ENCODE assay signal across 22 mouse cellular contexts in genomic region chr14:103048292-103049086, GRCm38 (mm10). TPM values are rescaled to one million over a fixed set of nuclear protein-coding genes. Genes with fewer than 3 reads are reported as not detected.
A peak's percentile ranks its signal among the peaks of the same experiment; 100 is the strongest.
DNase-seq lines count a peak whose midpoint lies in the region; ATAC-seq and TF ChIP-seq lines count a peak whose summit lies in the region.
"Had no signal": no experiment of that assay in that cellular context is flagged by ENCODE, and none has a peak within 500 bp of the region (broad histone marks: within the 10 kb centered on the region; RNA-seq: fewer than 3 reads in every experiment).

No protein-coding gene starts in this region.

- H3K4me2 ChIP-seq in liver, embryonic 16.5 days (ENCODE audit: low read depth, low read length), result no peak overlapping the region
- H3K4me2 ChIP-seq: forebrain, embryonic 15.5 days; limb, embryonic 15.5 days; midbrain, embryonic 15.5 days; neural tube, embryonic 12.5 days had no signal

- H3K9ac ChIP-seq in MEL (ENCODE audit: control insufficient read depth, low read depth, low read length, poor library complexity, severe bottlenecking), result no peak overlapping the region
- H3K9ac ChIP-seq in liver, embryonic 16.5 days (ENCODE audit: low read depth, low read length), result no peak overlapping the region
- H3K9ac ChIP-seq: forebrain, embryonic 15.5 days; limb, embryonic 15.5 days; midbrain, embryonic 15.5 days; neural tube, embryonic 12.5 days had no signal

- 14% methylated on average over 11 of the region's 11 CpGs for WGBS in liver, embryonic 16.5 days (ENCODE audit: insufficient replicate concordance)

- H3K4me1 ChIP-seq in MEL (ENCODE audit: control insufficient read depth in 1 of 2, insufficient read depth in 2 of 2, low read length in 2 of 2), result 0 out of 4 replicates have a peak, but pooled peaks cover 0 to 7% of the 10 kb centered on the region in 2 experiments
- H3K4me1 ChIP-seq in liver, embryonic 16.5 days (ENCODE audit: control insufficient read depth, low read depth, low read length), result no peaks in the 10 kb centered on the region
- H3K4me1 ChIP-seq: forebrain, embryonic 15.5 days; heart, embryonic 10.5 days; limb, embryonic 15.5 days; midbrain, embryonic 15.5 days; neural tube, embryonic 12.5 days had no signal

- no peaks in the 10 kb centered on the region for H3K9me3 ChIP-seq in MEL (replicated peaks; ENCODE audit: insufficient read depth, low read length)
- H3K9me3 ChIP-seq in liver, embryonic 16.5 days (replicated peaks; ENCODE audit: control insufficient read depth, low read length), result no peaks in the 10 kb centered on the region
- H3K9me3 ChIP-seq: forebrain, embryonic 15.5 days; heart, embryonic 10.5 days; limb, embryonic 15.5 days; midbrain, embryonic 15.5 days; neural tube, embryonic 12.5 days had no signal

- peak; percentile 21 to 58; a peak in 3 of 4 replicates for TF ChIP-seq EP300 in MEL (IDR thresholded peaks at IDR 0.05; ENCODE audit: low read depth in 1 of 2, low read length in 2 of 2)

- H3K79me2 ChIP-seq in MEL (ENCODE audit: control insufficient read depth, insufficient read depth, low read length, poor library complexity), result no peaks in the 10 kb centered on the region

- H3K27ac ChIP-seq in MEL (ENCODE audit: control insufficient read depth, low read depth, low read length), result no peak overlapping the region
- no peak overlapping the region for H3K27ac ChIP-seq in liver, embryonic 16.5 days (ENCODE audit: low read length)
- H3K27ac ChIP-seq: forebrain, embryonic 15.5 days; heart, embryonic 10.5 days; limb, embryonic 15.5 days; midbrain, embryonic 15.5 days; neural tube, embryonic 12.5 days had no signal

- peak; percentile 39 for DNase-seq in MEL (ENCODE audit: low read depth, low spot score)
- no peak for DNase-seq in kidney, adult 11 months
- DNase-seq in kidney, postnatal 36 days, result no peak
- DNase-seq in cerebellum, postnatal 10 days, result no peak
- DNase-seq: adrenal gland, postnatal 14 days; cerebellum, adult 9-10 months; gastrocnemius, postnatal 10 days; heart, postnatal 14 days; kidney, adult 9 months; lung, postnatal 36 days; right cerebral cortex, postnatal 4 days had no signal

- no peak for TF ChIP-seq CTCF in MEL (IDR thresholded peaks at IDR 0.05 in 2 of 3, conservative IDR thresholded peaks at IDR 0.05 in 1 of 3; ENCODE audit: control insufficient read depth in 1 of 3, insufficient read depth in 1 of 3, low read depth in 2 of 3, low read length in 3 of 3, poor library complexity in 1 of 3, severe bottlenecking in 1 of 3)

- H3K27me3 ChIP-seq in MEL (ENCODE audit: control insufficient read depth in 1 of 2, insufficient read depth in 2 of 2, low read length in 2 of 2), result no peaks in the 10 kb centered on the region
- H3K27me3 ChIP-seq in liver, embryonic 16.5 days (ENCODE audit: control insufficient read depth, insufficient read depth, low read depth, low read length), result no peaks in the 10 kb centered on the region
- H3K27me3 ChIP-seq: forebrain, embryonic 15.5 days; limb, embryonic 15.5 days; midbrain, embryonic 15.5 days; neural tube, embryonic 12.5 days had no signal

- no peaks in the 10 kb centered on the region for H3K36me3 ChIP-seq in MEL (ENCODE audit: control insufficient read depth in 1 of 2, insufficient read depth in 2 of 2, low read length in 2 of 2)
- H3K36me3 ChIP-seq in liver, embryonic 16.5 days (ENCODE audit: control insufficient read depth, insufficient read depth), result no peaks in the 10 kb centered on the region
- H3K36me3 ChIP-seq: forebrain, embryonic 15.5 days; heart, embryonic 10.5 days; limb, embryonic 15.5 days; midbrain, embryonic 15.5 days; neural tube, embryonic 12.5 days had no signal

- ATAC-seq in common myeloid progenitor, adult 5-6 weeks (replicated peaks; ENCODE audit: low read depth, poor library complexity, severe bottlenecking), result peak; percentile 80
- ATAC-seq in liver, embryonic 16.5 days (ENCODE audit: low read depth), result peak; percentile 50; the same call in 1 of the 2 replicates
- ATAC-seq in neutrophil, adult 5-6 weeks (ENCODE audit: extremely low read depth, insufficient number of reproducible peaks, low FRiP score, poor library complexity, severe bottlenecking), result peak; percentile 78
- ATAC-seq: forebrain, embryonic 15.5 days; hindbrain, embryonic 16.5 days; midbrain, embryonic 15.5 days had no signal

- H3K4me3 ChIP-seq in MEL (ENCODE audit: control insufficient read depth in 1 of 2, insufficient read depth in 1 of 2, low read depth in 2 of 2, low read length in 2 of 2), result no peak overlapping the region
- no peak overlapping the region for H3K4me3 ChIP-seq in liver, embryonic 16.5 days (ENCODE audit: low read depth, low read length)
- H3K4me3 ChIP-seq: erythroblast, embryonic 14.5 days; forebrain, embryonic 15.5 days; heart, embryonic 10.5 days; limb, embryonic 15.5 days; midbrain, embryonic 15.5 days; neural tube, embryonic 12.5 days had no signal

- no peak for TF ChIP-seq RAD21 in MEL (IDR thresholded peaks at IDR 0.05; ENCODE audit: low read depth, low read length)

- no peak for TF ChIP-seq POLR2A in MEL (IDR thresholded peaks at IDR 0.05; ENCODE audit: control insufficient read depth in 1 of 2, insufficient read depth in 1 of 2, low read depth in 1 of 2, low read length in 2 of 2, poor library complexity in 1 of 2)

TF ChIP-seq in MEL, 35 proteins besides CTCF, POLR2A, EP300 and RAD21:
- TF ChIP-seq MXI1 (IDR thresholded peaks at IDR 0.05; ENCODE audit: low read depth, low read length) (no peak), TCF12 (IDR thresholded peaks at IDR 0.05; ENCODE audit: low read depth, low read length) (peak; percentile 25; the same call in 1 of the 2 replicates), TAL1 (IDR thresholded peaks at IDR 0.05; ENCODE audit: low read length) (peak; percentile 64), ETS1 (IDR thresholded peaks at IDR 0.05; ENCODE audit: low read depth, low read length) (peak; percentile 16; the same call in 1 of the 2 replicates)
TF ChIP-seq in MEL: peak in this region for 3.

RNA-seq across cellular contexts. Expression of gene Acod1, which starts 1.7 kb away (rescaled TPM):
- total RNA-seq in MEL (2012; rRNA removed), result not detected in 2 replicates
- polyA plus RNA-seq in MEL (2012; ENCODE audit: insufficient read depth in 1 of 2, insufficient read length in 2 of 2, low read depth in 1 of 2, low replicate concordance in 2 of 2, missing spikeins in 1 of 2), result not detected
- 0.05 TPM in 1 of 2 replicates, not detected in the other for total RNA-seq in common myeloid progenitor, adult 5-6 weeks (2017)
- polyA plus RNA-seq in liver, embryonic 16.5 days (2015; fragmentation: Nextera tagmentation; extraction: Ambion mirVana), result 0.05 TPM in 1 of 2 replicates, not detected in the other
- 37.2 and 40.6 TPM in 2 replicates for total RNA-seq in neutrophil, adult 5-6 weeks (2017)
- total RNA-seq: adrenal gland, postnatal 14 days; gastrocnemius, postnatal 10 days; layer of hippocampus, adult 18-20 months had no signal
- polyA plus RNA-seq: erythroblast, embryonic 14.5 days; forebrain, embryonic 15.5 days; hindbrain, embryonic 16.5 days; limb, embryonic 15.5 days; midbrain, embryonic 15.5 days; neural tube, embryonic 12.5 days had no signal

RNA-seq across cellular contexts. Expression of gene Cln5, which starts 21.5 kb away (rescaled TPM):
- 12.1 and 12.3 TPM in 2 replicates for total RNA-seq in MEL (2012; rRNA removed)
- 10 to 100 TPM; 15.9 to 99.4 TPM for polyA plus RNA-seq in MEL (2012; ENCODE audit: insufficient read depth in 1 of 2, insufficient read length in 2 of 2, low read depth in 1 of 2, low replicate concordance in 2 of 2, missing spikeins in 1 of 2)
- total RNA-seq in common myeloid progenitor, adult 5-6 weeks (2017), result 23.6 and 34.8 TPM in 2 replicates
- polyA plus RNA-seq in liver, embryonic 16.5 days (2015; fragmentation: Nextera tagmentation; extraction: Ambion mirVana), result 17.0 and 17.2 TPM in 2 replicates
- total RNA-seq in neutrophil, adult 5-6 weeks (2017), result 70.2 and 73.2 TPM in 2 replicates

RNA-seq across cellular contexts. Expression of gene Fbxl3, which starts 50.9 kb away (rescaled TPM):
- total RNA-seq in MEL (2012; rRNA removed), result 14.6 and 15.0 TPM in 2 replicates
- polyA plus RNA-seq in MEL (2012; ENCODE audit: insufficient read depth in 1 of 2, insufficient read length in 2 of 2, low read depth in 1 of 2, low replicate concordance in 2 of 2, missing spikeins in 1 of 2), result 10 to 100 TPM in 1 of 2 experiments, not detected in 1; 28.4 TPM
- total RNA-seq in common myeloid progenitor, adult 5-6 weeks (2017), result 65.8 and 88.0 TPM in 2 replicates
- 13.7 and 14.6 TPM in 2 replicates for polyA plus RNA-seq in liver, embryonic 16.5 days (2015; fragmentation: Nextera tagmentation; extraction: Ambion mirVana)
- 203 and 231 TPM in 2 replicates for total RNA-seq in neutrophil, adult 5-6 weeks (2017)

Comparison
In these comparisons a context has a peak if more than half of its experiments do, and no peak if none do; other contexts are left out.
1. RNA of gene Acod1, which starts 1.7 kb away (total RNA-seq): 37.2 to 40.6 TPM in neutrophil, adult 5-6 weeks; 0.05 TPM in common myeloid progenitor, adult 5-6 weeks and not detected in MEL; every median in the first group is over 10 times any median in the second.
2. Peak in every context shown above with its lines, with median percentiles within 50 percentile points of each other: ATAC-seq.